Mouse (Mus musculus): Measurements from ENCODE around the gene Mfap3l. TPM values are rescaled to one million over a fixed set of nuclear protein-coding genes. Genes with fewer than 3 reads are reported as not detected.

Mfap3l gene
- polyA plus RNA-seq, 1 experiment from 2014 or later, result 1.3 TPM

Other genes with a start within 250 kb of the Mfap3l start
- not detected in 2 replicates for gene Gm10283, start 129.6 kb upstream of the Mfap3l start, polyA plus RNA-seq (2015; fragmentation: Nextera tagmentation; extraction: Ambion mirVana)
- 0.52 and 0.70 TPM in 2 replicates for gene Aadat, start 126.9 kb upstream of the Mfap3l start, polyA plus RNA-seq (2015; fragmentation: Nextera tagmentation; extraction: Ambion mirVana)